Mouse (Mus musculus) liver, embryonic 14.5 days (tissue): ENCODE measurements around the gene Gtf3c2.

ENCODE experiments used
- CTCF ChIP-seq: IDR thresholded peaks from 2 replicates; pipeline ENCODE4 v1.5.1; 2016; ENCODE audit warnings: antibody characterized with exemption, low read depth, control low read depth
- EP300 ChIP-seq: IDR thresholded peaks from 2 replicates; pipeline ENCODE4 v1.6.1; 2016; ENCODE audit warnings: antibody characterized with exemption, low read depth

- TF ChIP-seq CTCF (no peak), EP300 (no peak)
These were observed 18.8 kb upstream of the Gtf3c2 start for GRCm38 (mm10) chr5:31198616-31199320.
